Mouse (Mus musculus) urinary bladder, postnatal 4 days (tissue): ENCODE results near the gene Srms.

ENCODE experiments used
- DNase-seq, 2 experiments: peaks; one replicate each; pipeline ENCODE4 v3.0.0; 2021 to 2022; ENCODE audit warnings: low spot score in 2 of 2

Srms gene

GRCm38 (mm10) chr2:181213021-181213445 lies at the start of gene Srms:
Gene Srms (minus strand): TSS chr2:181213185.
- DNase-seq, result no peak

DNA sequence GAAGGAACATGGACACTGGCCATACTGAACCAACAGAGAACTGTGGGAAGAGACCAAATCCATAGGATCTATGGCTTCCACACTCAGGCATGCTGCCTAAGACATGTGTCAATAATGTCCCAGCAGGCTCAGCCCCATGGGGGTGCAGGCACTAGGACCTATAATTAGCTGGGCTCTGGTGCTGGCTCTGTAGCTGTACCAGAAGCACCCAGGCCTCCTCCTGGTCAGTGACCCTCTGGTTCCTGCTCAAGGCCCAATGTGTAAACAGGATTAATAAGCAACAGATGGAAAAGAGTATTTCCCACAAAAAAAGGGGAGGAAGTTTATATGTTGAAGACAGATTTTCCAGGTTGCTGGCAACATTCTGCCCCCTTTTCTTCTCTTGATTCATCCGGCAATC lies 40.3 kb upstream of the Srms start:
- DNase-seq, result no peak

DNA sequence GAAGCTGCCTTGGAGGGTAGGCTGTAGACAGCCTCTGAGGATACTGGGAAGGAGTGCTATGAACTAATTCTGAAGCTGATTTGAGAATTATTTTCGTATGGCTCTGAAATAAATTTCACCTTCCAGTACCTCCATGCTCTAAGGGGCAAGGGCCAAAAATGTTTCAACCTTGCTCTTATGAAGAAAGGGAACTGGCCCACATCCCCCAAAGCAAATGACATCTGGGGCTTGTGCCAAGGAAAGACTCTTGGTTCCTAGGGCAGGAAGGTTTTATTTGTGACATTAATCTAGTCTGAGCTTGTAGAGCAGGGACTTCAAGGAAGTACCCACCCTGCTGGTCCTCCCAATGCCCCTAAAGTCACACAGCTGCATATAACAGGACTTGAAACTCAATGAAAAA lies 38.9 kb upstream of the Srms start:
- DNase-seq, result no peak

DNA sequence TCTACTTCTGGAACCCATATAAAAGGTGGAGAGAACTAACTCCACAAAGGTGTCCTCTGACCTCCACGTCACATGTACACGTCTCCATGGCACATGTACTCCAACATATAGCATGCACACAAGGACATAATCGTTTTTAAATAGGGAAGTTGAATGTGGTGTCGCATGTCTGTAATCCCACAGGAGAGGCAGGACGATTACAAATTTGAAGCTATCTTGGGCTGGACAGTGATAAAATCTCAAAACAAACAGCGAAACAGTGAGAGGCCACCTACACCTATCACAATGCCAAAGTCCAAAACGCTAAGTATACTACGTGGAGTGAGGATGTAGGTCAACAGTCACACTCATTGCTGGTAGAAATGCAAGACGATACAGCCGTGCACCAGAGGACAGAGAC lies 36.2 kb upstream of the Srms start:
- DNase-seq, result no peak

DNA sequence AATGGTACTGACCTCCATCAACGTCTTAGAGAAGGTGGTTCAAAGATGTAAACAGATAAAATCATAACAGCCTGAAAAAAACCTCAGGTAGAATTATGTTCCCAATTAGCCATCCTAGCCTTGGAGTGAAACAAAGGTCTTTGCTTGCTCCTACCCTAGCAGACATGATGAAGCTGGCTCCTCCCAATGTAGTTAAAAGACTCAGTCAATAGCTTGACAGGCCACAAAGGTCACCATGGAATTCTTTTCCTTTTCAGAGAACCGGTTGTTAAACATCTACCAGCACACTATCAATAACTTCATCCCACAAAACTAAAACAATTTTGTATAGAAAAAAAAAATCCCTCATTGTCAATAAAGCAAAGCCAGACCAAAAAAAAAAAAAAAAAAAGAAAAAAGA lies 32.0 kb upstream of the Srms start:
- DNase-seq, result no peak

GRCm38 (mm10) chr2:181243706-181244394 lies 30.9 kb upstream of the Srms start:
- peak in 1 of 2 experiments; percentile 59 for DNase-seq

DNA sequence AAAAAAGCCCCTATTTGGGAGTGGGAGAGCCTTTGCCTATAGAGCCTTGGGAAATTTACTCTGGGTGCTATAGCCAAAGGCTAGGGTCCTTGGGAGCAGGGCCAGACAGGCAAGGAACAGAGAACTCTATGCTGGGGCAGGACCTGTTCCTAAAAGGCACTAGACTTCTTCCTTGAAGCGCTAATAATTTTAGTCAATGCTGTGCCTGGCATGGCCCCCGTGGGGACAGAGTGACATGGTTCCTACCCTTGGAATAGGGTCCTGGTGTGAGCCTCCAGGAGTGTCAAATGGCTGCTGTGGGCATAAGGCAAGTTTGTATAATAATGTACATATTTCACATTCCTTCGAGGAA lies 29.3 kb upstream of the Srms start:
- no peak for DNase-seq

DNA sequence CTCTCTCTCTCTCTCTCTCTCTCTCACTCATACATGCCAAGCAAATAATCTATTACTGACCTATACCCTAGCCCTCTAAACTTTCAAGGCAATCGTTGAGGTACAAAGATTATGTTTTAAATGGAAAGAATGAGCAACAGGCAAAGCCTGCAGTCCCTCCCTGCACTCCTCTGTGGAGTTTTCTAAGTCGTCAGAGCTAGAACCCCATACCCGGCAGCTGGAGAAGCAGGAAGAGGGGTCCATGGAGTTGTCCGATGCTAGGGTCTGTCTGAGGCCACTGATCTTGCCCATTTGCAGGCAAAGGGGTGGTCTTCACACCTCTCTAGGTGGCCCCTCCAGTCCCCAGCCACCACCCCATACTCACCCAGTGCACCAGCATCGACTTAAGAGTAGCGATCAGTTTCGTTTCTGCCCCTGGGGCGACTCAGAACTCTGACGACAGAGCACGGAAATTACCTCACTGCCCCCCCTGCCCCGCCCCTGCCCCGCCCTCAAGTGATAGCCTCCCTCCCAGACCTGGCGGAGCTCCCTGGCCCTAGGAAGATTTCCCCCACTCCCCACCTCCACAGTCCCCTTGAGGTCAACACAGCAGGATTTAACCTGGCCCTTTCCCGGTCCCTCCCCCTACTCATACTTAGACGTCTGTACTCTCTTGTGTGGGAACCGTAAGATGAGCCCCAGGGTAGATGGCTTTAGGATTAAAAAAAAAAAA lies 28.8 kb upstream of the Srms start, which contains the start of gene Helz2:
Gene Helz2 (minus strand): TSS at position 426 of the 712 bp plus-strand sequence.
- DNase-seq, result no peak

DNA sequence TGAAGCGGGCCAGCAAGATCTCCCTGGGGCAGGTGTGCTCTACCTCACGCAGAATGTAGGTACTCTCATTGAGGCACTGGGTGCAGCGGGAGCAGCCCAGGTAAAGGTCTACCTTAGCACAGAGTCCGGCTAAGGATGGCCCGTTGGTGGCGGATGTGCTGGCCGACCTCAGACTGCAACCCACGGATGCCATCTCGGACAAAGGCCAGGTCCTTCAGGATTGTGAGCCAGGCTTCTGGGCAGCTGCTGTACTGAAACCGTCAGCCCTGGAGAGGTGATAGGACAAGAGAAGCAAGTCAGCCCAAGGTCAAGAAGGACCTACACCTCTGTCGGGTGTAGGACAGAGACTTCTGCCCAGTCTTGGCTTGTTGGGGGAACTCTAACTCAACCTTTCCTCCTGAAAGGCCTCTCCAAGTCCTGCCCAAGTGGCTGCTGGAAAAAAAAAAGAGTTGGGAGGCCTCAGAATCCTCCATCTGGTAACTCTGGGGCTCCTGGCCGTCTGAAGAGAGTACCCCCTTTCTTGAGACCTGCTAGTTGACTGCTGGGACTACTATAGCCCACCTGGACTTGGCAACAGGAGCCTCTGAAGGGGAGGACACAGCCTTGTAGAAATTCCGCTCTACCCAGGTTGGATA lies 27.9 kb upstream of the Srms start:
- no peak for DNase-seq

DNA sequence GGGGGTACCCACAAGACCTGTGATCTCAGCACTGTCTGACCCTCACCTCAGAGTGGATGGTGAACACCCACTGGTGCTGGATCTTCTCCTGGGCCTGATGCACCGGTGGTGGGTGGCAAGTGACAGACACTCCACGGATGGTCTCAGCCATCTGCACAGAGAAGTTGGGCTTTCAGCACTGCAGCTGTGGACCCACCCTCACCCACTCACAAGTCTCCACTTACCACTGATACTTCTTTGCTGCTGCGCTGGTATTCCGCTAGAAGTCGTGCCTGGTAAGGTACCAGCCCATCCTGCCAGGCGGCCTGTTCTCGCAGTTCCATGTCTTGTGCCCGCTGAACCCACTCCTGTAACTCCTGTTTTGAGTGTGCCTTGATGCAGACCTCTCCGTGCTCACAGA lies 26.3 kb upstream of the Srms start:
- DNase-seq, result no peak

- no peak for DNase-seq
These were observed 25.9 kb upstream of the Srms start for GRCm38 (mm10) chr2:181238861-181239260.

GRCm38 (mm10) chr2:181238091-181238610 lies 25.2 kb upstream of the Srms start:
- DNase-seq, result no peak

- peak in 1 of 2 experiments; percentile 51 for DNase-seq
These were observed 24.4 kb upstream of the Srms start for GRCm38 (mm10) chr2:181237251-181238014.

GRCm38 (mm10) chr2:181235681-181236566 lies 22.9 kb upstream of the Srms start:
- DNase-seq, result no peak

DNA sequence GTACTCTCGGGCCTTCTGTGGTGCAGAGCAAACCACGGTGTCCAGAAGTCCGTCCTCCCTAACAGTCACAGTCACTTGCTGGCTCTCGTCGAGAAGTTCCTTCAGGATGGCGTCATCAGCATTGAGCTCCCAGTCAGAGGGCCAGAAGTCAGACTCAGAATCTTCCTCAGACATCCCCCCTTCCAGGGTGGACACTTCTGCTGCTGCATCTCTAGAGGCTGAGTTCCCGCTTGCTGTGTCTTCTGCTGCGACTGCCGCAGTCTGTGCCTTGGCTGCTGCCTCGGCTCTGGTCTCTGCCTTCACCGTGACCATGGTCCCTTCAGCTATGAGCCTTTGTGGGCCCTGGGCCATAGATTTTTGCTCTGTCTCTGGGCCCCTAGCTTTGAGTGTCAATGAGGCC lies 21.7 kb upstream of the Srms start:
- DNase-seq, result no peak

DNA sequence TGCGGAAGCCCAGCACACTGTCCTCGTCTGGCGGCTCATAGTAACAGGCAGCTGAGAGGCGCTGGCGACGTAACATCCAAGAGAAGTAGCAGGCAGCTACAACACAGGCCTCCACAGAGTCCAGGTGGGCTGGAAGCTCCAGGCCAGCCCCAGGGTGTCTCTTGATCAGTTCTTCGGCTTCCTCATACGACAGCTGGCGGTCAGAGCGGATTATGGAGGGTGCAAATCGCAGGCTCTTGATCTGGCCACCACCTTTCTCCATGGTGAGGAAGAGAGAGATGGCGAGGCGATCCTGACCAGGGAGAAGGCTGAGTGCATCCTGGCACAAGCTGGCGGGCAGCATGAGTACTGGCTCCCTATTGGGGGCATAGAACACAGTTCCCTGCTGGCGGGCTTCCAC lies 20.5 kb upstream of the Srms start:
- no peak for DNase-seq

DNA sequence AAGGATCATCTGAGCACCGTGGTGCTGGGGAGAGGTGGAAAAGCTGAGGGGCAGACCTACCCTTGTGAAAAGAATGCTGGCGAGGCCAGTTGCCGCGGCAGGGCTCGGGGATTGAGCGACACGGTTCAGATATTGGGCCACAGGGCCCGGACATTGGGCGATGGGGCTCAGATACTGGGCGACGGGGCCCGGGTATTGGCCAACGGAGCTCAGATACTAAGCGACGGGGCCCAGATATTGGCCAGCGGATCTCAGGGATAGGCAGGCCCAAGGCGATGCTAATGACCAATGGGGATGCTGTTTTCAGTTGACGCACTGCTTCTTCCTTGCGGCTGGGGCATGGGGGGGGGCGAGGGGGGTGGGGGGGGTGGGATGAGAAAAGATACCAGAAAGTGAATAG lies 18.2 kb upstream of the Srms start:
- no peak for DNase-seq

DNA sequence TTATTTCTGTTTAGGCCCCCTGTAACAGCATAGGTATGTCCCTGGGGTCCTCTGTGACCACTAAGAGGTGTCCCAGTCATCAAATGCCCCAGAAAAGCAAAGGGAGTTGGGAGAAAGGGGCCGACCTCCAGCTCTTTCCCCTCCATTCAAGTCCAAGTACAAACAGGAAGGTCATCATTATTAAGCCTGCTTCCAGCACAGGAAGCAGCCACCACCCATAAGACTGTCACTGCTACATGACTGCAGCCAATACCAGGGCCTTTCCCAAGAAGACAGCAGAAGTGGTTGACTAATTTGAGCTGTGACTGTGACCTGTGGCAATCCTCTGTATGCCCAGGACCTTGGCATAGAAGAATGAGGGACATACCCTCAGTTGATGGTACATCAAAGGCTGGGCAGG lies 15.3 kb upstream of the Srms start:
- DNase-seq, result no peak

DNA sequence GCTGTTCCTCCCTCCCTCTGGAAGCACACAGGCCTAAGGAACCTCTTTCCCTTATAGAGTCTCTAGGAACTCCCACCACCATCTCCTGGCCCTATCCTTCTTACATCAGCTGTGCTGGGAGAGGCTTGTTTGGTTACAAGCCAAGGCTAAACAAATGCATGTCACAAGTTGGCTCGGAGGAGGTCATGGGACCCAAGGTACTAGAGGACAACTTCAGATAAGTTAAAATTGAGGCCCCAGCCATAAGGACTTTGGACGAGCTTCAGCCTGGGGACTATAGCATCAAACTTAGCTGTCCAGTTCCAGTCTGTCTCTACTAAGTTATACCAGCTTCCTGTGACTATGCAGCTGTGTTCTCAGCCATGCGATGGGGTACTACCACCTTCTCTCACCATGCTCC lies 14.1 kb upstream of the Srms start:
- DNase-seq, result no peak

GRCm38 (mm10) chr2:181224994-181225393 lies 12.0 kb upstream of the Srms start:
- DNase-seq, result no peak

DNA sequence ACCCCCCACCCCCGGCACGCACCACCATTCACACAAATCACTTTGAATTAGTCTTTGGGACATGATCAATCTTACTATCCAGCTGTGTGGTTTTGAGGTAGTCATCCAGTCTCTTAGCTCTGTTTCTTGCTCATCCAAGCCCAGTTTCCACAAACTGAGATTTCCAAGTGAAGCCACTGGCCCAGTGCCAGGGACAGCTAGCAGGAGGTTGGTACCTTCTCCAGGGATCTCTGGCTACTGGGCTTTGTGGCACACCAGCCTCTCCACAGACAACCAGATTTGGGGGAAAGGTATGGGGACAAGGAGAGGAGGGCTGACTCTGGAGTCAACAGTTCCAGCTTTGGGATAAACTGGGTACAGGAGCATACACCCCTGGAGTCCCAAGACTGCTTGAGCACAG lies 7.4 kb upstream of the Srms start:
- no peak for DNase-seq
